Mouse (Mus musculus) CH12.LX (cell line): Measurements from ENCODE around the gene Igsf8. TPM values are rescaled to one million over a fixed set of nuclear protein-coding genes. Genes with fewer than 3 reads are reported as not detected.

ENCODE experiments used
- DNase-seq: peaks from one replicate; pipeline ENCODE4 v3.0.0-alpha.2; 2013; ENCODE audit errors: extremely low read depth
- H3K27ac ChIP-seq: 2 replicates; pipeline ENCODE4 v1.5.1; 2012; ENCODE audit warnings: low read depth, mild to moderate bottlenecking, control low read depth, moderate library complexity; ENCODE audit not compliant: insufficient read depth
- H3K27me3 ChIP-seq: replicated peaks from 2 replicates; pipeline ENCODE3; 2012; ENCODE audit warnings: inconsistent platforms
- H3K36me3 ChIP-seq, 2 experiments: replicated peaks in 1 of 2; 2 replicates each; pipeline versions ENCODE3 to v1.6.1; 2012; ENCODE audit warnings: inconsistent platforms in 1 of 2, low read length in 1 of 2, mild to moderate bottlenecking in 1 of 2, mixed read lengths in 1 of 2, moderate library complexity in 1 of 2; ENCODE audit not compliant: control insufficient read depth in 1 of 2, insufficient read depth in 1 of 2
- H3K4me1 ChIP-seq, 2 experiments: 2 replicates each; pipeline ENCODE4 v1.6.1; 2012; ENCODE audit warnings: inconsistent platforms in 1 of 2, moderate library complexity in 1 of 2; ENCODE audit not compliant: insufficient read depth in 2 of 2, control insufficient read depth in 1 of 2
- H3K4me2 ChIP-seq: 2 replicates; pipeline ENCODE4 v1.6.1; 2012; ENCODE audit warnings: low read depth, mild to moderate bottlenecking, control low read depth; ENCODE audit not compliant: poor library complexity, insufficient read depth, severe bottlenecking
- H3K4me3 ChIP-seq, 3 experiments: fragments of 150-350 bp in 1 of 3; sonication (generic) in 1 of 3; replicated peaks in 1 of 3; 2 replicates each; pipeline versions ENCODE3 to v1.5.1; 2011 to 2012; ENCODE audit warnings: low read depth in 2 of 3, low read length in 2 of 3, mild to moderate bottlenecking in 2 of 3, moderate library complexity in 2 of 3, control low read depth in 1 of 3, improper control_type of control experiment in 1 of 3, inconsistent platforms in 1 of 3, mixed read lengths in 1 of 3; ENCODE audit not compliant: poor library complexity in 1 of 3
- H3K79me2 ChIP-seq: replicated peaks from 2 replicates; pipeline ENCODE4 v1.6.1; 2012; ENCODE audit warnings: mild to moderate bottlenecking, moderate library complexity; ENCODE audit not compliant: control insufficient read depth, poor library complexity, insufficient read depth, severe bottlenecking; ENCODE audit errors: extremely low read depth
- H3K9ac ChIP-seq: 2 replicates; pipeline ENCODE4 v1.6.1; 2012; ENCODE audit warnings: low read depth, mild to moderate bottlenecking, control low read depth, moderate library complexity; ENCODE audit not compliant: insufficient read depth
- H3K9me3 ChIP-seq: replicated peaks from 2 replicates; pipeline ENCODE3; 2012; ENCODE audit warnings: low read length, inconsistent platforms, mixed read lengths
- CHD1 ChIP-seq: IDR thresholded peaks from 2 replicates; pipeline ENCODE4 v1.6.1; 2012; ENCODE audit warnings: low read depth, low read length, improper control_type of control experiment, inconsistent platforms
- CHD2 ChIP-seq: IDR thresholded peaks from 2 replicates; pipeline ENCODE4 v1.6.1; 2011; ENCODE audit warnings: low read length, improper control_type of control experiment
- E2F4 ChIP-seq: IDR thresholded peaks from 2 replicates; pipeline ENCODE4 v1.6.1; 2011; ENCODE audit warnings: low read depth, low read length, improper control_type of control experiment; ENCODE audit not compliant: insufficient replicate concordance
- JUN ChIP-seq: IDR thresholded peaks from 2 replicates; pipeline ENCODE4 v1.6.1; 2011; ENCODE audit warnings: low read depth, mild to moderate bottlenecking, low read length, improper control_type of control experiment, moderate library complexity; ENCODE audit not compliant: insufficient read depth
- KAT2A ChIP-seq: IDR thresholded peaks from 2 replicates; pipeline ENCODE4 v1.6.1; 2012; ENCODE audit warnings: low read length, improper control_type of control experiment, inconsistent platforms; ENCODE audit not compliant: insufficient replicate concordance
- MAFK ChIP-seq: IDR thresholded peaks from 2 replicates; pipeline ENCODE4 v1.6.1; 2011; ENCODE audit warnings: low read length, improper control_type of control experiment; ENCODE audit not compliant: insufficient replicate concordance
- MEF2A ChIP-seq: IDR thresholded peaks from 2 replicates; pipeline ENCODE4 v1.6.1; 2014; ENCODE audit warnings: low read depth, mild to moderate bottlenecking, inconsistent platforms, low read length, improper control_type of control experiment, borderline replicate concordance
- NELFE ChIP-seq: IDR thresholded peaks from 2 replicates; pipeline ENCODE4 v1.6.1; 2011; ENCODE audit warnings: low read depth, low read length, improper control_type of control experiment
- POLR2AphosphoS2 ChIP-seq: IDR thresholded peaks from 2 replicates; pipeline ENCODE4 v1.6.1; 2011; ENCODE audit warnings: low read depth, low read length, improper control_type of control experiment
- RCOR1 ChIP-seq: conservative IDR thresholded peaks from 2 replicates; pipeline ENCODE4 v1.6.1; 2012; ENCODE audit warnings: low read depth, mild to moderate bottlenecking, inconsistent platforms, low read length, improper control_type of control experiment
- SIN3A ChIP-seq: IDR thresholded peaks from 2 replicates; pipeline ENCODE4 v1.6.1; 2012; ENCODE audit warnings: low read length, improper control_type of control experiment, inconsistent platforms
- SMC3 ChIP-seq: IDR thresholded peaks from 2 replicates; pipeline ENCODE4 v1.6.1; 2011; ENCODE audit warnings: low read depth, low read length, improper control_type of control experiment
- UBTF ChIP-seq: IDR thresholded peaks from 2 replicates; pipeline ENCODE4 v1.6.1; 2012; ENCODE audit warnings: low read depth, mild to moderate bottlenecking, inconsistent platforms, low read length, improper control_type of control experiment, moderate library complexity
- ZKSCAN1 ChIP-seq: IDR thresholded peaks from 2 replicates; pipeline ENCODE4 v1.6.1; 2012; ENCODE audit warnings: low read depth, inconsistent platforms, low read length, improper control_type of control experiment, borderline replicate concordance
- ZMIZ1 ChIP-seq: IDR thresholded peaks from 2 replicates; pipeline ENCODE4 v1.6.1; 2012; ENCODE audit warnings: low read depth, mild to moderate bottlenecking, inconsistent platforms, low read length, improper control_type of control experiment
- dilution Hi-C: fragments of 300-500 bp; cut with MboI; formaldehyde crosslinking; loops from 2 replicates; pipeline ENCODE4 v1.14.3; 2020; ENCODE audit warnings: low sequenced_read_pairs; ENCODE audit not compliant: extremely low pct_unique_long_range_greater_than_20kb, extremely low pct_ligation_motif_present
- in situ Hi-C: fragments of 300-500 bp; cut with MboI; formaldehyde crosslinking; loops from 3 replicates; pipeline ENCODE4 v1.14.3; 2019; ENCODE audit warnings: low sequenced_read_pairs, low pct_ligation_motif_present, low pct_unique_long_range_greater_than_20kb, mixed read lengths
- polyA plus RNA-seq: library from polyadenylated mRNA; unstranded; fragments of >175 nt; gene quantifications from 2 replicates; pipeline ENCODE4 v1.2.1, GENCODE M21; 2012; ENCODE audit warnings: low read depth; ENCODE audit not compliant: insufficient read length
- total RNA-seq, 2 experiments: library from RNA; depleted of rRNA; stranded (reverse); fragments of 300-350 nt in 1 of 2; fragments of >200 nt in 1 of 2; gene quantifications; 2 replicates each; pipeline ENCODE4 v1.2.3; 2012 to 2014

The Igsf8 gene
- total and polyA plus RNA-seq, 3 experiments = 7.4 to 37.0 (median 25.9) TPM

- H3K9ac ChIP-seq = no peak overlapping the region
- TF ChIP-seq JUN = no peak
- TF ChIP-seq CHD1 = no peak
- no peak for TF ChIP-seq SIN3A
- TF ChIP-seq KAT2A = no peak
- no peak for TF ChIP-seq MEF2A
- no peak for TF ChIP-seq POLR2AphosphoS2
- no peak for TF ChIP-seq NELFE
- TF ChIP-seq SMC3 = no peak
- TF ChIP-seq CHD2 = no peak
- TF ChIP-seq MAFK = no peak
- dilution Hi-C loops (no loop called here), in situ Hi-C loops (no loop called here)
- no peaks in the 10 kb centered on the region for H3K36me3 ChIP-seq
- H3K27me3 ChIP-seq = no peaks in the 10 kb centered on the region
- no peaks in the 10 kb centered on the region for H3K79me2 ChIP-seq
- H3K4me3 ChIP-seq = no peak overlapping the region
- no peak overlapping the region for H3K27ac ChIP-seq
- DNase-seq = no peak
- no peak overlapping the region for H3K4me2 ChIP-seq
- peaks cover 4 to 23% of the 10 kb centered on the region in 2 experiments; a peak in 3 of 4 replicates for H3K4me1 ChIP-seq
- H3K9me3 ChIP-seq = no peaks in the 10 kb centered on the region
These were observed 43.1 kb upstream of the Igsf8 start for GRCm38 (mm10) chr1:172218164-172218910.

GRCm38 (mm10) chr1:172219451-172220406, 41.7 kb upstream of the Igsf8 start, which contains the start of gene Casq1:
Gene Casq1, minus strand, starts transcription at chr1:172219868.
- no peaks in the 10 kb centered on the region for H3K27me3 ChIP-seq
- no peak within 1 kb of the TSS for H3K9ac ChIP-seq
- dilution Hi-C loops (no loop called here), in situ Hi-C loops (no loop called here)
- no peak for DNase-seq
- H3K4me2 ChIP-seq = no peak within 1 kb of the TSS
- no peaks in the 10 kb centered on the region for H3K9me3 ChIP-seq
- H3K36me3 ChIP-seq = no peaks in the 10 kb centered on the region
- TF ChIP-seq ZMIZ1 (no peak), UBTF (no peak), E2F4 (no peak), RCOR1 (no peak), ZKSCAN1 (no peak)
- H3K79me2 ChIP-seq = no peaks in the 10 kb centered on the region
- H3K4me3 ChIP-seq = no peak within 1 kb of the TSS
- H3K4me1 ChIP-seq = peaks cover 4 to 23% of the 10 kb centered on the region in 2 experiments; a peak in 3 of 4 replicates
- no peak within 1 kb of the TSS for H3K27ac ChIP-seq
